Mouse (Mus musculus) kidney, postnatal 0 days (tissue): ENCODE data around the gene Abl1. TPM values are rescaled to one million over a fixed set of nuclear protein-coding genes. Genes with fewer than 3 reads are reported as not detected.

Source experiments
- ATAC-seq: fragments of 200-750 bp; cut with Nextera tagmentation; replicated peaks from 2 replicates; pipeline ENCODE4 v1.8.0; 2017; ENCODE audit warnings: low read depth, moderate number of reproducible peaks, moderate TSS enrichment, moderate library complexity; ENCODE audit not compliant: low FRiP score
- DNase-seq: peaks from one replicate; pipeline ENCODE4 v3.0.0-alpha.2; 2016; ENCODE audit warnings: low spot score
- H3K27ac ChIP-seq: fragments of 300-500 bp; sonication (generic); 2 replicates; pipeline ENCODE4 v1.5.1; 2014; ENCODE audit warnings: mild to moderate bottlenecking
- H3K27me3 ChIP-seq: fragments of 300-500 bp; sonication (generic); 2 replicates; pipeline ENCODE4 v1.6.1; 2014; ENCODE audit warnings: low read length, mixed read lengths; ENCODE audit not compliant: insufficient read depth
- H3K36me3 ChIP-seq: fragments of 300-500 bp; sonication (generic); 2 replicates; pipeline ENCODE4 v1.6.1; 2014; ENCODE audit warnings: low read length, mixed read lengths; ENCODE audit not compliant: insufficient read depth
- H3K4me1 ChIP-seq: fragments of 300-500 bp; sonication (generic); replicated peaks from 2 replicates; pipeline ENCODE4 v1.6.1; 2014; ENCODE audit warnings: antibody characterized with exemption, low read length, mixed read lengths; ENCODE audit not compliant: insufficient read depth
- H3K4me2 ChIP-seq: fragments of 300-500 bp; sonication (generic); 2 replicates; pipeline ENCODE4 v1.6.1; 2014; ENCODE audit warnings: mild to moderate bottlenecking, low read length, moderate library complexity, mixed read lengths
- H3K4me3 ChIP-seq: fragments of 300-500 bp; sonication (generic); replicated peaks from 2 replicates; pipeline ENCODE4 v1.5.1; 2014; ENCODE audit warnings: low read depth, low read length
- H3K9ac ChIP-seq: fragments of 300-500 bp; sonication (generic); 2 replicates; pipeline ENCODE4 v1.6.1; 2014; ENCODE audit warnings: low read depth, low read length
- H3K9me3 ChIP-seq: fragments of 300-500 bp; sonication (generic); replicated peaks from 2 replicates; pipeline ENCODE4 v1.6.1; 2016; ENCODE audit warnings: low read length, inconsistent platforms, mixed read lengths
- CTCF ChIP-seq: IDR thresholded peaks from 2 replicates; pipeline ENCODE4 v1.5.1; 2016; ENCODE audit warnings: antibody characterized with exemption, low read depth, mild to moderate bottlenecking, moderate library complexity
- WGBS: fragments of 180-500 bp; shearing (Covaris S2); extraction: QIAGEN DNeasy Blood & Tissue Kit; methylation state at CpG from one replicate; pipeline ENCODE4 v1.1.7; 2014; 5-methylcytosine and 5-hydroxymethylcytosine counted together
- polyA plus RNA-seq: library from polyadenylated mRNA; unstranded; fragments of >200 nt; fragmentation: Nextera tagmentation; extraction: Ambion mirVana; gene quantifications from 2 replicates; pipeline ENCODE4 v1.2.1, GENCODE M21; 2015

Gene Abl1
- polyA plus RNA-seq, 1 experiment from 2014 or later, result 24.1 TPM

GRCm38 (mm10) chr2:31785074-31785473 lies 96.9 kb downstream of the Abl1 start:
- ATAC-seq (no peak), DNase-seq (peak; percentile 93)
- Histone ChIP-seq H3K36me3 (peaks cover 64% of the 10 kb centered on the region), H3K9me3 (no peaks in the 10 kb centered on the region), H3K9ac (no peak overlapping the region), H3K4me2 (no peak overlapping the region), H3K27me3 (no peaks in the 10 kb centered on the region), H3K27ac (no peak overlapping the region), H3K4me3 (no peak overlapping the region), H3K4me1 (no peaks in the 10 kb centered on the region)
- 28% methylated on average over 9 of the region's 9 CpGs for WGBS
- peak; percentile 94 for TF ChIP-seq CTCF

GRCm38 (mm10) chr2:31787029-31787428 lies 98.9 kb downstream of the Abl1 start:
- H3K27me3 ChIP-seq, result no peaks in the 10 kb centered on the region
- H3K36me3 ChIP-seq, result peaks cover 64% of the 10 kb centered on the region
- no peak overlapping the region for H3K4me2 ChIP-seq
- ATAC-seq (no peak), DNase-seq (peak; percentile 90)
- TF ChIP-seq CTCF, result peak; percentile 94
- no peak overlapping the region for H3K27ac ChIP-seq
- H3K9ac ChIP-seq, result no peak overlapping the region
- 18% methylated on average over 7 of the region's 7 CpGs for WGBS
- H3K4me3 ChIP-seq, result no peak overlapping the region
- 0 out of 2 replicates have a peak, but pooled peaks cover 3% of the 10 kb centered on the region for H3K4me1 ChIP-seq
- H3K9me3 ChIP-seq, result no peaks in the 10 kb centered on the region

DNA sequence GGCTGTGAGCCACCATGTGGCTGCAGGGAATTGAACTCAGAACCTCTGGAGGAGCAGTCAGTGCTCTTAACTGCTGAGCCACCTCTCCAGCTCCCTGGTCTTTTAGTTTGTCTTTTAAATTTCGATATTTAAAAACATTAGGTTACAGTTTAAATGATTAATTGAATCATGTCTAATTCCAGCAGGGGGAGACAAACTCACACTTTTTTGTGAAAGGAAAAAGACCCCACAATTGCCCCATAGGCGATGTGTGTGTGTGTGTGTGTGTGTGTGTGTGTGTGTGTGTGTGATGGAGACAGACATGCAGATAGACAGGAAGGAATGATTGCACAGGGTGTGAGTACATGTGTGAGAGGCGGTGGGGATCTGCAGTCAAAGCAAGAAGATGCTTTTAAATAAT lies 100.1 kb downstream of the Abl1 start:
- Histone ChIP-seq H3K27ac (no peak overlapping the region), H3K9ac (no peak overlapping the region), H3K4me3 (no peak overlapping the region), H3K4me1 (0 out of 2 replicates have a peak, but pooled peaks cover 3% of the 10 kb centered on the region), H3K27me3 (no peaks in the 10 kb centered on the region), H3K4me2 (no peak overlapping the region), H3K9me3 (no peaks in the 10 kb centered on the region), H3K36me3 (peaks cover 66% of the 10 kb centered on the region)
- 83% methylated on average over 3 of the region's 3 CpGs for WGBS
- TF ChIP-seq CTCF, result peak; percentile 56
- DNase-seq (no peak), ATAC-seq (no peak)

GRCm38 (mm10) chr2:31789215-31789614 lies 101.0 kb downstream of the Abl1 start:
- Histone ChIP-seq H3K27ac (no peak overlapping the region), H3K9ac (no peak overlapping the region), H3K4me2 (no peak overlapping the region), H3K4me3 (no peak overlapping the region), H3K27me3 (no peaks in the 10 kb centered on the region), H3K36me3 (peaks cover 67% of the 10 kb centered on the region), H3K4me1 (0 out of 2 replicates have a peak, but pooled peaks cover 3% of the 10 kb centered on the region), H3K9me3 (no peaks in the 10 kb centered on the region)
- no peak for TF ChIP-seq CTCF
- ATAC-seq (no peak), DNase-seq (no peak)
- WGBS, result 78% methylated on average over 2 of the region's 2 CpGs

DNA sequence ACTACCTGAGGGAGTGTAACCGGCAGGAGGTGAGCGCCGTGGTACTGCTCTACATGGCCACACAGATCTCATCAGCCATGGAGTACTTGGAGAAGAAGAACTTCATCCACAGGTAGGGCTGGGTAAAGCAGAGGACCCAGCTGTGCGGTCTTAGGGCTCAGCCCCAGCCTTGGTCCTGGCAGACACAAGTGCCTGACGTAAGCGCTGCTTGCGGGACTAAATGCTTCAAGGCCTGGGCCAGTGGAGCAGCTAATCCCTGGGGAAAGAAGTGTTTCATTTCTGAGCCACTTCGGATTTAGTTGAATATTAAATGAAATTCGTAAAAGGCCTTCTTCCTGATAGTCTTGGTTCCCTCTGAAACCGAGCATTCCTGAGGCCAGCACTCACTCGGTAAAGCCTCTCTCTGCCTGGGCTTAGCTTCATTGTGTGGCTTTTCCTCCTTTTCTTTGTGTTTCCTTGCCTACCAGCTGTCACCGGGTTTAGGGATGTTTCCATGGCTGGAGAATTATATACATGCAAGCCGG lies 102.6 kb downstream of the Abl1 start:
- Histone ChIP-seq H3K4me2 (no peak overlapping the region), H3K9me3 (no peaks in the 10 kb centered on the region), H3K36me3 (peaks cover 65% of the 10 kb centered on the region), H3K9ac (no peak overlapping the region), H3K27ac (peak overlapping the region; percentile 25; the same call in 1 of the 2 replicates), H3K4me1 (0 out of 2 replicates have a peak, but pooled peaks cover 3% of the 10 kb centered on the region), H3K4me3 (no peak overlapping the region), H3K27me3 (no peaks in the 10 kb centered on the region)
- TF ChIP-seq CTCF, result no peak
- DNase-seq, result no peak
- ATAC-seq, result peak; percentile 17; the same call in 1 of the 2 replicates
- 78% methylated on average over 13 of the region's 13 CpGs for whole genome bisulfite sequencing

DNA sequence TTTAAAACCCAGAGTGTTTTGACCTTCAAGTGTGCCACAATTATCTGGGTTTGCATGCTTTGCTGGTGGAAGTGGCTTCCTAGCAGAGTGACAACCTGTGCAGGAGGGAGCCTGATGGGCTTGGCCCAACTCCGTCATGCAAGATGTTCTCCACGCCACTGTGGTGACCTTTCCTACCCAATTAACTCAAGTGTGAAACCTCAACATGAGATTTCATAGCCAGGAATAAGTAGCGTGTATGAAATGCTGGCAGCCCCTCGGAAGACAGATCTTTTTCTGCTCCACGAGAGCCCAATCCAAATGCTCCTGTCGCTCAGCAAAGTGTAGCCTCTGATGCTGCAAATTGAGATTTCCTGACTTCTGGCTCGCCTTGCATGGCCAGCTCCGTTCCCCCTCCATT lies 103.1 kb downstream of the Abl1 start:
- Histone ChIP-seq H3K9ac (no peak overlapping the region), H3K4me2 (no peak overlapping the region), H3K27me3 (no peaks in the 10 kb centered on the region), H3K9me3 (no peaks in the 10 kb centered on the region), H3K27ac (peak overlapping the region; percentile 25; the same call in 1 of the 2 replicates), H3K4me1 (0 out of 2 replicates have a peak, but pooled peaks cover 3% of the 10 kb centered on the region), H3K4me3 (no peak overlapping the region), H3K36me3 (peaks cover 65% of the 10 kb centered on the region)
- TF ChIP-seq CTCF, result no peak
- 69% methylated on average over 8 of the region's 8 CpGs for WGBS
- ATAC-seq (no peak), DNase-seq (no peak)

- 80% methylated on average over 6 of the region's 6 CpGs for whole genome bisulfite sequencing
- Histone ChIP-seq H3K4me1 (0 out of 2 replicates have a peak, but pooled peaks cover 3% of the 10 kb centered on the region), H3K4me3 (no peak overlapping the region), H3K27me3 (no peaks in the 10 kb centered on the region), H3K27ac (no peak overlapping the region), H3K9me3 (no peaks in the 10 kb centered on the region), H3K9ac (no peak overlapping the region), H3K36me3 (peaks cover 71% of the 10 kb centered on the region), H3K4me2 (no peak overlapping the region)
- TF ChIP-seq CTCF, result peak; percentile 54
- DNase-seq (no peak), ATAC-seq (no peak)
Measured at GRCm38 (mm10) chr2:31792611-31793010, 104.4 kb downstream of the Abl1 start.
